Mouse (Mus musculus) embryonic fibroblast, embryonic 13.5 days (primary cell): ENCODE results near the gene Aldh9a1.

Experiments
- CTCF ChIP-seq: IDR thresholded peaks from 2 replicates; pipeline ENCODE4 v1.5.1; 2011; ENCODE audit warnings: mild to moderate bottlenecking, control low read depth, low read length, moderate library complexity, borderline replicate concordance; ENCODE audit not compliant: insufficient read depth
- POLR2A ChIP-seq: IDR thresholded peaks from 2 replicates; pipeline ENCODE4 v1.6.1; 2011; ENCODE audit warnings: low read depth, mild to moderate bottlenecking, control low read depth, low read length, moderate library complexity

- TF ChIP-seq POLR2A = no peak
- TF ChIP-seq CTCF = no peak
Measured at GRCm38 (mm10) chr1:167357387-167357786, 7.6 kb downstream of the Aldh9a1 start.
